Mouse (Mus musculus) ovary, postnatal 10 days (tissue): ENCODE measurements around the gene Lmntd1.

Experiments used
- DNase-seq: peaks from one replicate; pipeline ENCODE4 v3.0.0; 2022; ENCODE audit warnings: low spot score

Lmntd1 gene

GRCm38 (mm10) chr6:145604648-145605047, 9.5 kb downstream of the Lmntd1 start:
- DNase-seq = no peak

GRCm38 (mm10) chr6:145604126-145604525, 10.0 kb downstream of the Lmntd1 start:
- no peak for DNase-seq

DNA sequence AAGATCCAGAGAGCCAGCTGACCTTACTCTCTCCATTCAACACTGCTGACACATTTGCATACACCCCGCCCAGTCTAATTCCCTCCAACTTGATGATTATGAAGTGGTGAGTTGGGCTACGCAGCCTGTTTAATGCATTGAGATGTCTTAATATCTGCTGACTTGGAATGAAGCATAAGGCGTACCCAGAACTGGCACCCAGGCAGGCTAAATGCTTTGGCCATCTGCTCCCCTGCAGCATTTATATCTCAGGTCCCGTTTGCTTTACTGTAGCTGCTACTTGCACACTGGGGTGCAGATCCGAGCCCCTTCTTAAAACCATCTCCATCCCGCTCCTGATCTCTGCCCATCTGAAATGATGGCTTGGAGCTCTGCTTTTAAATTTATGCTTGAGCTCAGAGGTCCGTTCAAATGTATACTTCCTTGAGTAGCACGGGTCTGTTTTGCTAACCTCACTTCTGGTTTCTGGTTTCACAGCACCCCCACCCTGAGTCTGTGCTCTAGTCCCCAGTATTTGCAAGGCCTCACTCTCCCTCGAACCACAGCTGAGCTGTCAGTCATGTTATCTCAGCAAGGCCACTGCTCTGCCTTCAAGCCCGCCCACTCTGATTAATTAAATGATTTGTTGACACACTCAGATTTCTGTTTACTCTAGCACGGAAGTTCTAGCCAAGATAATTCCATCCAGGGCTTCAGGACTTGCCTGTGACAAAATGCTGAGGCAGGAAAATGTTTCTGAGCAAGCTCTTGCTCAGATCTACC, 15.1 kb downstream of the Lmntd1 start:
- no peak for DNase-seq

GRCm38 (mm10) chr6:145595905-145596304, 18.2 kb downstream of the Lmntd1 start:
- no peak for DNase-seq

- DNase-seq = no peak
These were observed 20.1 kb downstream of the Lmntd1 start for GRCm38 (mm10) chr6:145593991-145594390.

DNA sequence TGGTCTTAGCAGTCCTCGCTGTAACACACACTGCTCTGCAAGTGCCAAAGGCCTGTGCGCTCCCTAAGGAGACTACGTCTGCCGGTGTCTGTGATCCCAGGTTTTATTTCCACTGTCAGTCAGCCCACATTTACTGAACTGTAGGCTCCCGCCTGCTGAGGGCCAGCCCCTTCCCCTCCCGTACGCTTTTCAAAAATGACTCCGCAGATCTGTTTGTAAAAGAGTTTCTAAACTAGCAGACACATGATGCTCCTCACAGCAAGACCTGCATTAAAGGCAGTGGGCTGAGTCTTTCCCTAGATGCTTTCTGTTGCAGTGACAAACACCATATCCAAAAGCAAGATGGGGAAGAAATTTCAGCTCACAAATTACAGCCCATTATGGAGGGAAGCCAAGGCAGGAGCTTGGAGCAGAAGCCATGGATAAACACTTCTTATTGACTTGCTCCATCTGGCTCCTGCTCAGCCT, 21.6 kb downstream of the Lmntd1 start:
- no peak for DNase-seq

- DNase-seq = no peak
These were observed 22.1 kb downstream of the Lmntd1 start for GRCm38 (mm10) chr6:145592036-145592435.

- no peak for DNase-seq
These were observed 22.5 kb downstream of the Lmntd1 start for GRCm38 (mm10) chr6:145591578-145591977.

DNA sequence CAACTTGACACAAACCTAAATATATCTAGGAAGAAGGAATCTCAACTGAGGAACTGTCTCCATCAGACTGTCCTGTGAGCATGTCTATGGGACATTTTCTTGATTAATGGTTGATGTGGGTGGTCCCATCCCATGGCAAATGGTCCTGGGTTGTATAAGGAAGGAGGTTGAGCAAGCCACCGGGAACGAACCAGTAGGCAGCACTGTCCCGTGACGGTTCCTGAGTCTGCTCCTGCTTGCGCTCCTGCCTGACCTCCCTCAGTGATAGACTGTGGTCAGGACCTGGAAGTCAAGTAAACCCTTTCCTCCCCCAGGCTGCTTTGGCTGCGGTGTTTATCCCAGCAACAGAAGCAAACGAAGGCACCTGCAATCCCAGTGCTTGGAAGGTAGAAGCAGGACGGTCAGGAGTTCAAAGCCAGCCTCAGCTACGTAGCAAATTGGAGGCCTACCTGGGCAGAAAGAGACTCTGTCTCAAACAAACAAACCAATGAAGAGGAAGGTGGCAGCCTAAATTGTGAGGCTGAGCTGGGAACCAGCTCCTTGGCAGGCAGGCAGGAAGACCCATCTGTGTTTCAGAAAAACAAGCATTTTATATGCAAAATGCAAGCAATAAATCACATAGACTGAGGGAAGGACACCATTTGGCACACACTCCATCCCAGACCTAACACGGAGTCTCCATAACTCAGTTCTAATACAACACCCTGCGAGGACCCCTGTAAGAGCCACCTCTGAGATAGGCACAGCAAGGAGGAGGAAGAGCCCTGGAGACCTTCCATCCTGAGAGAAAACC, 23.4 kb downstream of the Lmntd1 start:
- DNase-seq = no peak

DNA sequence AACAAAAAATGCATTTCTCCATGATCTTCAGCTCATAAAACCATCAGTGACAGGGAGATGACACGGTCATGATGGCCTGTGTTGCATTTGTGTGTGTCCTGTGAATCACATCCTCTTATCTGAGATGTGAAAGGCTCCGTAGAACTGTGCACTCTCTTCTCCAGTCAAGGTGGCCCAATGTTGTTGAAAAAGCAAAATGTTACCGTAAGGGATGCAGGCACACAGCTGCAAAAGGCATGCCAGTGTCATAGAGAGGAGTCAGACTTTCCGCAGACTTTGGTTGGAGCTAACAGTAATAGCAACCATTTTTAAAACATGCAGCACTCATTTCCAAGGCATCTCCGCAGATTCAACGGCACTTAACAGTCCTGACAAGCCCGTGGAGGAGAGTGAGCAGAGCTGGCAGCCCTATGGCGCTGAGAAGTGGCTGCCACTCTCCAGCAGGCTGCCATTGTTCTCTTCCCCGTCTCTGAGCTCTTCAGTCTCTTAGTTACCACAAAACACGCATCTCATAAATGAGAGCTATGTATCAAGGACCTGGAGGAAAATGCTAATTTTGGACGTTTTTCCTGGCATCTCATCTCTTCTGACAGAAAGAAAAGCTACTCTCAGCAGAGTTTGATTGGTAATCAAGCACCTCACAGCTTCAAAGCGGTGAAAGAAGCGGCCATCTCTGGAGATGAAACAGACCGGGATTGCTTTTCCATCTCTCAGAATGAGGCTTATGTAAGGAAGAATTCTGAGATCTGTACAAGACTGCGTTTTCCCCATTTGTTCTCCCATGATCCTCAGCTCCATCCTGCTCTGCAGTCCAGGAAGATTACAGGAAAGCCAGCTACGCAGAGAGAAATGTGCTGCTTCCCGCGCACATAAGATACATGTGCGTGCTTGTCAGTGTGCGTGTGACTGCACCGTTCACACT, 28.8 kb downstream of the Lmntd1 start:
- DNase-seq = no peak

DNA sequence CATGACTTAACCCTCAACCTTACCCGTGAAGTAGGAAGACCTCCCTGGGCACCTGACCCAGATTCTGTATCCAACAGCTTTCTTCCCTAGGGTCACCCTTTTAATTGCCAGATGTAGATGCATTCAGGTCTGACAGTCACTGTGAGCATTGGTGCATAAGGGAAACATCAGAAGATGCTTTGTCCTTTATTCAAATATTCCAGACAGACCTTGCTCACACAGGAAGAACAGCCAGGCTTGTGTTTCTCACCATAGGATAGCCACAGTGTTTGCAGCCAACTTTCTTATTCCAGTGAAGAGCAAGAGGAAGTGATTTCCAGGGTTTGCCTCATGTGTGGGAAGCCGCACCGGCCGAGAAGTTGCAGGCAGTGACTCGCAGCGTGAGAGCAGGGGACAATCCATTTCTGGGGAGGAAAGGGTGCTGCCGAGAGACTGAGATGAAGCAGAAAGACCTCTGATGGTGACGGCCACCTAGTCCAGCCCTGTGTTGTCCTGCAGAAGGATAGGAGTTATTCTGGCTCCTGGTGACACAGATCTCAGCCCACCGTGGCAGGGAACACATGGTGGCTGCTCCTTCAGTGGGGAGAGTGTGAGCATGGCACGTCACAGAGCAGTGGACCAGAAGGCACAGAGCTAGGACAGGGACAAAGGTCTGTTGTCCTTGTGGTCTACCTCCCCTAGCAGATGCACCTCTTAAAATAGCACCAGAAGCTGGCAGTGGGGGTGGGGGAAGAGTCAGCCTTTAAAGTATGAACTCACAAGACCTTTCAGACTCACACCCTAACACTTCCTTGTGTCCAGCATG, 32.6 kb downstream of the Lmntd1 start:
- no peak for DNase-seq

GRCm38 (mm10) chr6:145579761-145580160, 34.4 kb downstream of the Lmntd1 start:
- DNase-seq = no peak

GRCm38 (mm10) chr6:145578457-145579185, 35.5 kb downstream of the Lmntd1 start:
- no peak for DNase-seq

DNA sequence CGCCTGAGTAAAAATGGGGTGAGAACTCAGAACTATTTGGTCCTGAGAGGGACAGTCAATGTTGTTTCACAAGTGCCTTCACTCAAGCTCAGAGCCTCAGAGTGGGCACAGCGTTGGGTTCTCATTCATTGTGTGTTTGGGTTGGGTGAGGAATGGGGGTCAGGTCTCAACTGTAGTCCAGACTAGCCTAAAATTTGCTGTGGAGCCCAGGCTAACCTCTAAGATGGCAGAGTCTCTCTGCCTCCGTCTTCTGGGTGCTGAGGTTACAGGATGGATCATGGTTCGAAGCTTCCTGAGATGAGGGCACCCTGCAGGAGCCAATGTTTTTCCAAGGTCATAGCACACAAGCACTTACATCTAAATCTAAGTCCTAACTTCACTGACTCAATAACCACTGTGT, 37.4 kb downstream of the Lmntd1 start:
- DNase-seq = no peak

- DNase-seq = no peak
These were observed 40.7 kb downstream of the Lmntd1 start for GRCm38 (mm10) chr6:145573250-145574013.

GRCm38 (mm10) chr6:145568701-145569100, 45.4 kb downstream of the Lmntd1 start:
- DNase-seq = no peak

- no peak for DNase-seq
These were observed 46.3 kb downstream of the Lmntd1 start for GRCm38 (mm10) chr6:145567832-145568231.

GRCm38 (mm10) chr6:145567296-145567695, 46.8 kb downstream of the Lmntd1 start:
- DNase-seq = no peak

DNA sequence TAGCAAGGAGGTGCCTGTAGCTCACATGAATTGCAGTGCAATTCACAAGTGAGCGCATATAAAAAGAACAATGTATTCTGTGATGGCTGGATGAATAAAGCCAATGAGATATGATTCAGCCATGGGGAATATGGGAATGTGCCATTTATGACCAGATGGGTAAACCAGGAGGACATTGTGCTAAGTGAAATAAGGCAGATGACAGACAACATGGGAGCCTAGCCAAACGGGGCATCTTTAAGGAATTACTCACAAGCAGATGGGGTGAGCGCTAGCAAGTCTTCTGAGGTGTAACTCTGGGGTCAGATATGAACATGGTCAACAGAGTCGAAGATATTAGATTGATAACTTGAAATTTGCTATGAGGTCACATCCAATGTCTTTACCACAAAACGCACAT, 48.5 kb downstream of the Lmntd1 start:
- no peak for DNase-seq

DNA sequence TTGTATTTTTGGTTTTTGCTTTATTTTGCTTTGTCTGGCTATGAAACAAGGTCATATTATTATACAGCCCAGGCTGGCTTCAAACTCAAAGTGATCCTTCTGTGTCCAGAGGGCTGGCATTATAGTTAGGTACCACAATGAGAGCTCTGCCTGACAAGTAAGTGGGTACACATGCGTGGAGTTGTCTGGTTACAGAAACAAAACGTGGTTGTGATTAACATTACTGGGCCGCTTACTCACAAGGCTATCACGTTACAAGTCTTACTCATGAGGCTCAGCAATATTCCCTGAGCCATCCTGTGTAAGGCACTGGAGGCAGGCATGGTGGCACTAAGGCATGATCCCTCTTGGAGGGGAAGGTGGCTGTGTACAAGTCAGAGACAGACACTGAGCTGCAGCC, 49.4 kb downstream of the Lmntd1 start:
- no peak for DNase-seq
